Mouse (Mus musculus) bone marrow, adult 2 months (tissue): ENCODE data around the gene Rapgefl1.

Experiments used
- CTCF ChIP-seq: fragments of 200-500 bp; IDR thresholded peaks from 2 replicates; pipeline ENCODE4 v1.5.1; 2011; ENCODE audit warnings: low read length, control low read depth; ENCODE audit not compliant: control insufficient read depth, insufficient read depth
- POLR2A ChIP-seq: fragments of 200-500 bp; IDR thresholded peaks from 2 replicates; pipeline ENCODE4 v1.6.1; 2011; ENCODE audit warnings: low read depth, mild to moderate bottlenecking, control low read depth, low read length, borderline replicate concordance; ENCODE audit not compliant: control insufficient read depth

- TF ChIP-seq CTCF, result peak; percentile 55
- TF ChIP-seq POLR2A, result no peak
These were observed 22.5 kb downstream of the Rapgefl1 start for GRCm38 (mm10) chr11:98858759-98859731.
